Mouse (Mus musculus): ENCODE results near the gene Trip10. TPM values are rescaled to one million over a fixed set of nuclear protein-coding genes. Genes with fewer than 3 reads are reported as not detected.

Trip10 gene
- polyA plus RNA-seq, 1 experiment from 2014 or later: 11.6 TPM

DNA sequence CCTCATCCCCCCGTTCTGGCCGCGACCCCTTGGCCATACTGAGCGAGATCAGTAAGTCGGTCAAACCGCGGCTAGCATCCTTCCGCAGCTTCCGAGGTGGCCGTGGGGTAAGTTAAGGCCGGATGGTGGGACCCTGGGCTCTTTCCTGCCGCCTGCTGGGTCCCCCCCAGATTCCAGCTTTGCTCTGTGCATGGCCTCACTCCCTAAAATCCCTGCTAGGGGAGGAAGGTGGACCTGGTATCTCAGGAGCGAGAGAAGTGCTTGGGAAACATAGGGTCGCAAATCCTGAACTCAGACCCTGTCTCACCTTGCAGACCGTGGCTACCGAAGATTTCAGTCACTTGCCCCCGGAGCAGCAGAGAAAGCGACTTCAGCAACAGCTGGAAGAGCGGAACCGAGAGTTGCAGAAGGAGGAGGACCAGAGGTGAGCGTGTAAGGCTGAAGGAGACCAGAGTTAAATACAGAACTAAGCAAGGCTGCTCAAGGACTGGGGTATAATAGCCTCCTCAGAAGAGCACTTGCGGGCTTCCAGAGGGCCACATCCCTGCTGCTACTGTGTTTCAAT lies 7.7 kb downstream of the Trip10 start:
- no peak overlapping the region for H3K27ac ChIP-seq (replicated peaks)
- 96% methylated on average over 22 of the region's 22 CpGs for WGBS
- H3K9ac ChIP-seq: no peak overlapping the region
- ATAC-seq (ENCODE audit: low FRiP score, low read depth): no peak
- no peaks in the 10 kb centered on the region for H3K9me3 ChIP-seq
- no peaks in the 10 kb centered on the region for H3K36me3 ChIP-seq
- H3K4me2 ChIP-seq: no peak overlapping the region
- H3K4me1 ChIP-seq (replicated peaks): no peaks in the 10 kb centered on the region
- no peaks in the 10 kb centered on the region for H3K27me3 ChIP-seq
- H3K4me3 ChIP-seq: no peak overlapping the region

DNA sequence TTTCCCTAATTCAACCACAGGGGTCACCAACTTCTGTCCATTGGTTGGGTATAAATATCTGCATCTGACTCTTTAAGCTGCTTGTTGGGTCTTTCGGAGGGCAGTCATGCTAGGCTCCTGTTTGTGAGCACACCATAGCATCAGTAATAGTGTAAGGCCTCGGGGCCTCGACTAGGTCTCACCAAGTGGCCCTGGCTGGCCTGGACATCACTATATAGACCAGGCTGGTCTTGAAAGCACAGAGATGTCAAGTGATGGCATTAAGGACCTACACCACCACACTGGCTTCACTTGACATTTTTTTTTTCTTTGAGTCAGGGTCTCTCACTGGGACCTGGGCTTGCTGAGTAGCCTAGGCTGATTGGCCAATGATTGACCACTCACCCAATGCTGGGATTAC lies 8.9 kb downstream of the Trip10 start:
- no peak overlapping the region for H3K9ac ChIP-seq
- no peaks in the 10 kb centered on the region for H3K4me1 ChIP-seq (replicated peaks)
- no peaks in the 10 kb centered on the region for H3K9me3 ChIP-seq
- no peak overlapping the region for H3K4me3 ChIP-seq
- no peak overlapping the region for H3K4me2 ChIP-seq
- no peaks in the 10 kb centered on the region for H3K27me3 ChIP-seq
- ATAC-seq (ENCODE audit: low FRiP score, low read depth): no peak
- no peaks in the 10 kb centered on the region; the same call in 1 of the 2 replicates for H3K36me3 ChIP-seq
- H3K27ac ChIP-seq (replicated peaks): no peak overlapping the region
- WGBS: 98% methylated on average over 3 of the region's 3 CpGs

DNA sequence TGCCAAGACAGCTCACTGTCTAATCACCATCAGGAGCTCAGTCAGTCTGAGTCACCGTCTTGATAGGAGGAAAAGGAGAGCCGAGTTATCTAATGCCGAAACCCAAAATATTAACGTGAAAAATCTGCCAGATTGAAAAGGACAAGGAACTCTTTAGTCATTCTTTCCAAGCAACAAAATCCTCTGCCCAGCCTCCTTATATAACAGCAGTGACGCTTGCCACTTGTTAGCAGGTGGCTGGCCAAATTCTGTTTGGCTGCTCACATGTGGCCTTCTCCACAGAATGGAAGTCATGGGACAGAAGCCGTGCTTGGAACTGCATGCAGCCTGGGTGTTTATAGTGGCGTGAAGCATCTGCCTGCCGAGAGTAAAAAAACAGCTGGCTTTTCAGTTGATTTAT lies 10.5 kb downstream of the Trip10 start:
- Histone ChIP-seq H3K4me2 (no peak overlapping the region), H3K9me3 (no peaks in the 10 kb centered on the region), H3K27ac (replicated peaks) (no peak overlapping the region), H3K4me1 (replicated peaks) (no peaks in the 10 kb centered on the region), H3K36me3 (no peaks in the 10 kb centered on the region; the same call in 1 of the 2 replicates), H3K9ac (no peak overlapping the region), H3K4me3 (no peak overlapping the region), H3K27me3 (no peaks in the 10 kb centered on the region)
- ATAC-seq (ENCODE audit: low FRiP score, low read depth): no peak
- WGBS: 94% methylated on average over 8 of the region's 8 CpGs

DNA sequence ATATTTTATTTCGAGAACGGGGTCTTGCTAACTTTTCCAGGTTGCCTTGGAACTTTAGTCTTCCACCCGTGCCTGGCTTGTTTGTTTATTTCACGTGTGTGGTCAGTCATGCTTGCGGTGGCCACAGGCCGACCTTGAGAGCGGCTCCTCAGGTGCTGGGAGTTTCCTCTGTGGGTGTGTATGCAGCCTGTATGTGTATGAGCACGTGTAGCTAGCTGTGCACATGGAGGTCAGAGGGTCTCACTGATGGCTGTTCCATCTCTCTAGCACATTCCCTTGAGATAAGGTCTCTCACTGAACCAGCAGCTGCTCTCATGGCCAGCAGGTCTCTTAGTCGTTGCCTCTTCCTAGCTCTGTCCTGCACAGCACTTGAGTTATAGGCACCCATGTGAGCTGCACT lies 11.1 kb downstream of the Trip10 start:
- WGBS: 92% methylated on average over 9 of the region's 9 CpGs

DNA sequence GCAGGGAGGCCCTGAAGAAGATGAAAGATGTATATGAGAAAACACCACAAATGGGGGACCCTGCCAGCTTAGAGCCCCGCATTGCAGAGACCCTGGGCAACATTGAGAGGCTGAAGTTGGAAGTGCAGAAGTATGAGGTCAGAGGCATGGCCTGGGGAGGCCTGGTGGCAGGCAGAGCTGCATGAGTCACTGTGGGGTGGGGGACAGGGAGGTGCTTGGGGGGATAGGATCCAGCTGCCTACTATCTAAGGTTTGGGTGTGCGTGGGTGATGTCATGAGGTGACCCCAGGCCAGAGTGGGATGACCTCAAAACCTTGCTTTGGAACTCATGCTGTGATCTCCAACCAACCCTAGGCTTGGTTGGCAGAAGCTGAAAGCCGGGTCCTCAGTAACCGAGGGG lies 12.0 kb downstream of the Trip10 start:
- ATAC-seq (ENCODE audit: low FRiP score, low read depth): no peak
- no peaks in the 10 kb centered on the region; the same call in 1 of the 2 replicates for H3K36me3 ChIP-seq
- H3K4me1 ChIP-seq (replicated peaks): no peaks in the 10 kb centered on the region
- WGBS: 96% methylated on average over 4 of the region's 4 CpGs
- H3K27me3 ChIP-seq: no peaks in the 10 kb centered on the region
- H3K4me2 ChIP-seq: no peak overlapping the region
- no peak overlapping the region for H3K27ac ChIP-seq (replicated peaks)
- no peak overlapping the region for H3K4me3 ChIP-seq
- no peaks in the 10 kb centered on the region for H3K9me3 ChIP-seq
- no peak overlapping the region for H3K9ac ChIP-seq

More for the DNA sequence above, 11.1 kb downstream of the Trip10 start:
- no peak overlapping the region for H3K4me3 ChIP-seq
- no peaks in the 10 kb centered on the region for H3K4me1 ChIP-seq (replicated peaks)
- no peak overlapping the region for H3K27ac ChIP-seq (replicated peaks)
- no peaks in the 10 kb centered on the region for H3K27me3 ChIP-seq
- no peaks in the 10 kb centered on the region for H3K9me3 ChIP-seq
- H3K36me3 ChIP-seq: no peaks in the 10 kb centered on the region; the same call in 1 of the 2 replicates
- H3K4me2 ChIP-seq: no peak overlapping the region
- H3K9ac ChIP-seq: no peak overlapping the region
- no peak for ATAC-seq (ENCODE audit: low FRiP score, low read depth)

DNA sequence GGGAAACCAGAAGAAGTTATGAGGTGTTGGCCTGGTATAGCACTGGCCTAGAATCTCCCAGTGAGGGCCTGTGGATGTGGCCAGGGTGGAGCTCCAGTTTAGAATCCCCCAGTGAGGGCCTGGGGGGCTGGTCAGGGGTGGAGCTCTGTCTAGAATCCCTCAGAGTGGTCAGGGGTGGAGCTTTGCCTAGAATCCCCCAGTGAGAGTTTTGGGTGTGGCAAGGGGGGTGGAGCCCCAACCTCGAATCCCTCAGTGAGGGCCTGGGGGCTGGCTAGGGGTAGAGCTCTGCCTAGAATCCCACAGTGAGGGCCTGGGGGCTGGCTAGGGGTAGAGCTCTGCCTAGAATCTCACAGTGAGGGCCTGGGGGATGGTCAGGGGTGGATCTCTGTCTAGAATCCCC lies 12.5 kb downstream of the Trip10 start:
- no peaks in the 10 kb centered on the region for H3K27me3 ChIP-seq
- H3K4me1 ChIP-seq (replicated peaks): no peaks in the 10 kb centered on the region
- no peaks in the 10 kb centered on the region for H3K9me3 ChIP-seq
- H3K27ac ChIP-seq (replicated peaks): no peak overlapping the region
- 69% methylated on average over 1 of the region's 1 CpGs for WGBS
- no peak overlapping the region for H3K9ac ChIP-seq
- no peak overlapping the region for H3K4me3 ChIP-seq
- no peaks in the 10 kb centered on the region; the same call in 1 of the 2 replicates for H3K36me3 ChIP-seq
- ATAC-seq (ENCODE audit: low FRiP score, low read depth): 0 out of 2 replicates have a peak, but pooled peaks have one; percentile 14
- no peak overlapping the region for H3K4me2 ChIP-seq

DNA sequence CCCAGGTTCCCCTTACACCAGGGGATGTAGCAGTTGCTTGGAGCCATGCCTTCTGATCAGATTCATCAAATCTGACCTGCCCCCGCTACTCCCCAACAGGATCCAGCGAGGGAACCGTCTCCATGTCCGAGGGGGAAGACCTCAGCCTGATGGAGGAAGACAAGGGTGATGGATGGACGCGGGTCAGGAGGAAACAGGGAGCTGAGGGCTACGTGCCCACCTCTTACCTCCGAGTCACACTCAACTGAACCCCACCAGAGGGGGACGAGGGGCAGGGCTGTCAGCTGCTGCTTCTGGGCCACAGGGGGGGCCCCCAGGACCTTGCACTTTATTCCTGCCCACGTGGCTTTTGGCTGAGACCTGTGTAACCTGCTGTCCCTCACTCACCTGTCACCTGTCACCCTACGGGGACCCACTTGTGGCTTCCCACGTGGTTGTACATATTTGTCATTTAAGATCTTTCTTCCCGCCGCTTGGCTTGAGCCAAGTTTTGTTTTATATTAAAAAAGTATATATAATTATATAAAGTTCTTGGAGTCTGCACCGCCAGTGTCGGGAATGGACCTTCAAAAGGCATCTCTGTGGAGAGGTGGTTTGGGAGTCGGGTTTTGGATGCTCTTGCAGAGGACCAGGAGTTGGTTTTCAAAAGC lies 13.8 kb downstream of the Trip10 start:
- Histone ChIP-seq H3K4me2 (no peak overlapping the region), H3K36me3 (no peaks in the 10 kb centered on the region; the same call in 1 of the 2 replicates), H3K4me3 (no peak overlapping the region), H3K9ac (no peak overlapping the region), H3K27me3 (no peaks in the 10 kb centered on the region), H3K9me3 (no peaks in the 10 kb centered on the region), H3K27ac (replicated peaks) (no peak overlapping the region), H3K4me1 (replicated peaks) (no peaks in the 10 kb centered on the region)
- ATAC-seq (ENCODE audit: low FRiP score, low read depth): no peak
- 94% methylated on average over 17 of the region's 17 CpGs for WGBS

DNA sequence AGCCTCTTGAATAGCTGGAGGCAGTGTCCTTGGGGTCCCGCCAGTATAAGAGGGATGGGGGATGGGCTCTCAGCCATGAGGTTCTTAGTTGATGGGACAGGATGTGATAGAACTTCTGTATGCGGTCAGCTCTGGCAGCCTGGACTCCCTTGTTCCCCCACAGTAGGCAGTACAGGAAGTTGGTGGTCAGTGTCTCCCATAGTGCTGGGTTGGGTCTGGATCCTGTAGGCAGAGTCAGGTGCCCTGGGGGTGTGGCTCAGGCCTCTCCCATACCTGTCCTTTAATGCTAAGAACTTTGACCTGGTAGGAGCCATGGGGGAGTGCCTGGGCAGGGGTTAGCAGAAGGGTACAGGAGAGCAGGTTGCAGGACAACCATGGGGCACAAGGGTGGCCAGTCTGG lies 14.9 kb downstream of the Trip10 start:
- WGBS: 90% methylated on average over 2 of the region's 2 CpGs
- peak; percentile 27; the same call in 1 of the 2 replicates for ATAC-seq (ENCODE audit: low FRiP score, low read depth)

DNA sequence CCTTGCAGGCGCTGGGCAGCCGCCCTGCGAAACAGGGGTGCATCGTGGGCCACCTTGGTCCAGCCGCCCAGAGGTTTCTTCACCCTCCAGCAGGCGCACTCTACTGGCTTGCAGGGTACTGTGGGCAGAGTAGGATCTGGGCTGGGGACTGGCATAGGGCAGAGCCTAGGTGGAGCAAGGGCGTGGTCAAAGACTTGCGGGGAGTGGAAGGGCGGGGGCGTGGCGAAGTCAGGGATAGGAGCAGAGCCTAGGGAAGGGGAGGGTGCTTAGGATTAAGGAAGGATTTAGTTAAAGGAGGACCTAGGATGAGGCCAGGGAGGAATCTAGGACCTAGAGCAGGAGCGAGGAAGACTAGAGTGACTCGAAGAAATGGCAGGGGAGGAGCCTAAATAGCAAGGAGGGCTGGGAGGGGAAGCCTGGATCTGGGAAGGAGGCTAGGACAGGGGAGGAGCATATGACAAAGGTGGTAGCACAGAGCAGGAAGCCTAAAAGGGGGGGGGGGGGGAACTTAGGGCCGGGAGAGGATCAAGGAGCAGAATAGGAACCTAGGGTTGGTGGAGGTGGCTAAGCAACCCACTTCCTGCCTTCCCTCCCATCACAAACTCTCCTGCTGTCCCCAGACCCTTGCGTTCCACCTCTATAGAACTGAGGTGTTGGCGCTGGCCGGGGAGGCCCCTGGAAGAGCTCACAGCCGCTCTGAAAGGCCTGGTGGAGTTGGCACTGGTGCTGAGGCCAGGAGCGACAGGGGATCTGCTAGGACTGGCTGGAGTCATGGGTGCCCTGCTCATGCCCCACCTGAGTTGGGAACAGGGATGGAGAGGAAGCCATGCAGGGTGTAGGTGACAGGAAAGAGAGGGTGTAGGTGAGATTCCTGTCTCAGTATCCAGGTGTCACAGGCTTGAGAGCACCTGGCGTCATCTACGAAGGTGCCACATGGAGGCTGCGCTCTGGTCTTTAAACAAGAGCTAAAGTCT lies 16.0 kb downstream of the Trip10 start:
- no peak overlapping the region for H3K9ac ChIP-seq
- 34% methylated on average over 21 of the region's 22 CpGs for WGBS

More for the DNA sequence above, 14.9 kb downstream of the Trip10 start:
- Histone ChIP-seq H3K27ac (replicated peaks) (no peak overlapping the region), H3K36me3 (no peaks in the 10 kb centered on the region; the same call in 1 of the 2 replicates), H3K4me3 (no peak overlapping the region), H3K27me3 (no peaks in the 10 kb centered on the region), H3K4me2 (no peak overlapping the region), H3K4me1 (replicated peaks) (no peaks in the 10 kb centered on the region), H3K9ac (no peak overlapping the region), H3K9me3 (no peaks in the 10 kb centered on the region)

DNA sequence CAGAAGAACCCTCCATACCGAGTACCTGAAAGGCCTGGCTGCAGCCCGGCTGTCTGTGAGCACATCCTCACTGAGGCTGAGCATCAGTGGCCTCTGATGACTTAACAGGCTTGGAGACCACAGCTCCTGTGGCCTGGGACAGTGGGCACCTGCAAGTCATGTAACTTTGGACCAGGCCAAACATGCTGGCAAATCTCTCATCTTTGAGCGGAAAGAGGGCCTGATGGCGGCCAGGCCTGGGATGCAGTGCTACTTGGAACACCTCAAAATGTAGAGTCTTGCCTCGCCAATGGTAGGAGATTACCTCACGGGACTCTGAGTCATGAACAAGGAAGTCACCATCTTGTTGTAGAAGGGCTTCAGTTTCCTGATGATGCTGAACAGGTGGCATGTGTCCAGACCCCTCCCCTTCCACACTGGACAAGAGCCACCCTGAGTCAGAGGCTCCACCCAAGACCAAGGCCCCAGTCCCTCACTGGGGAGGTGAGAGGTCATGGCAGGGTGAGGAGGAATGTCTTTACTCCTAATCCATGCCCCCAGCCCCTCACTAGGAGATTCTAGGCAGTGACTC lies 18.4 kb downstream of the Trip10 start:
- Histone ChIP-seq H3K27ac (replicated peaks) (no peak overlapping the region), H3K27me3 (peaks cover 3% of the 10 kb centered on the region; the same call in 1 of the 2 replicates), H3K9me3 (no peaks in the 10 kb centered on the region), H3K4me1 (replicated peaks) (no peaks in the 10 kb centered on the region), H3K4me2 (no peak overlapping the region), H3K36me3 (no peaks in the 10 kb centered on the region; the same call in 1 of the 2 replicates), H3K9ac (no peak overlapping the region), H3K4me3 (no peak overlapping the region)
- ATAC-seq (ENCODE audit: low FRiP score, low read depth): no peak
- WGBS: 95% methylated on average over 6 of the region's 6 CpGs

More for the DNA sequence above, 16.0 kb downstream of the Trip10 start:
- H3K4me1 ChIP-seq (replicated peaks): no peaks in the 10 kb centered on the region
- no peaks in the 10 kb centered on the region for H3K9me3 ChIP-seq
- H3K27ac ChIP-seq (replicated peaks): no peak overlapping the region
- ATAC-seq (ENCODE audit: low FRiP score, low read depth): peak; percentile 32; the same call in 1 of the 2 replicates
- no peaks in the 10 kb centered on the region for H3K27me3 ChIP-seq
- no peak overlapping the region for H3K4me2 ChIP-seq
- H3K36me3 ChIP-seq: no peaks in the 10 kb centered on the region; the same call in 1 of the 2 replicates
- no peak overlapping the region for H3K4me3 ChIP-seq

DNA sequence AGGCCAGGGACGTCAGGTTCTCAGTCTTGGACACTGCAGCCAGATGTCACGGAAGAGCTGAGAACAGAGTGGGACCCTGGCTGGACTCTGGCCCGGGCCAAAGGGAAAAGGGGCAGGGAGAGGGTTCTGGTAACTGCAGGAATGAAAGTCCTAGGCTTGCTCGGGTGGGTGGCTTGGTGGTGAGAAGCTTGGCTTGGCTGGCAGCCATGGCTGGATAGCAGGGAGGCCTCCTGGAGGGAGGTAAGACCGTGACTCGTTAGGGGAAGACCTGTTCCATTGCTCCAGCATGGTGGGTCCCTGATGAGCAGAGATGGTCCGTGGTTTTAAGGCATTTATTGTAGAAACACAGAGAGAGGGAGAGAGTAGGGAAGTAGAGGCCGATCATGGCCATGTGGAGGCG lies 22.0 kb downstream of the Trip10 start:
- H3K4me1 ChIP-seq (replicated peaks): peaks cover 18% of the 10 kb centered on the region
- ATAC-seq (ENCODE audit: low FRiP score, low read depth): no peak
- no peak overlapping the region for H3K4me2 ChIP-seq
- no peaks in the 10 kb centered on the region for H3K36me3 ChIP-seq
- H3K27ac ChIP-seq (replicated peaks): no peak overlapping the region
- no peak overlapping the region for H3K4me3 ChIP-seq
- no peak overlapping the region for H3K9ac ChIP-seq
- WGBS: 64% methylated on average over 9 of the region's 9 CpGs
- H3K27me3 ChIP-seq: peaks cover 13% of the 10 kb centered on the region
- no peaks in the 10 kb centered on the region for H3K9me3 ChIP-seq
